Mouse (Mus musculus) heart, adult 2 months (tissue): ENCODE results near the gene Gpr135.

Experiments
- CTCF ChIP-seq: fragments of 200-600 bp; IDR thresholded peaks from 2 replicates; pipeline ENCODE4 v1.8.1; 2022; ENCODE audit warnings: antibody characterized with exemption, mild to moderate bottlenecking, moderate library complexity
- EP300 ChIP-seq: fragments of 200-500 bp; IDR thresholded peaks from 2 replicates; pipeline ENCODE4 v1.6.1; 2011; ENCODE audit warnings: low read depth, low read length, control low read depth; ENCODE audit not compliant: insufficient read depth
- POLR2A ChIP-seq: fragments of 200-500 bp; IDR thresholded peaks from 2 replicates; pipeline ENCODE4 v1.6.1; 2011; ENCODE audit warnings: mild to moderate bottlenecking, low read depth, low read length, control low read depth; ENCODE audit not compliant: insufficient read depth

DNA sequence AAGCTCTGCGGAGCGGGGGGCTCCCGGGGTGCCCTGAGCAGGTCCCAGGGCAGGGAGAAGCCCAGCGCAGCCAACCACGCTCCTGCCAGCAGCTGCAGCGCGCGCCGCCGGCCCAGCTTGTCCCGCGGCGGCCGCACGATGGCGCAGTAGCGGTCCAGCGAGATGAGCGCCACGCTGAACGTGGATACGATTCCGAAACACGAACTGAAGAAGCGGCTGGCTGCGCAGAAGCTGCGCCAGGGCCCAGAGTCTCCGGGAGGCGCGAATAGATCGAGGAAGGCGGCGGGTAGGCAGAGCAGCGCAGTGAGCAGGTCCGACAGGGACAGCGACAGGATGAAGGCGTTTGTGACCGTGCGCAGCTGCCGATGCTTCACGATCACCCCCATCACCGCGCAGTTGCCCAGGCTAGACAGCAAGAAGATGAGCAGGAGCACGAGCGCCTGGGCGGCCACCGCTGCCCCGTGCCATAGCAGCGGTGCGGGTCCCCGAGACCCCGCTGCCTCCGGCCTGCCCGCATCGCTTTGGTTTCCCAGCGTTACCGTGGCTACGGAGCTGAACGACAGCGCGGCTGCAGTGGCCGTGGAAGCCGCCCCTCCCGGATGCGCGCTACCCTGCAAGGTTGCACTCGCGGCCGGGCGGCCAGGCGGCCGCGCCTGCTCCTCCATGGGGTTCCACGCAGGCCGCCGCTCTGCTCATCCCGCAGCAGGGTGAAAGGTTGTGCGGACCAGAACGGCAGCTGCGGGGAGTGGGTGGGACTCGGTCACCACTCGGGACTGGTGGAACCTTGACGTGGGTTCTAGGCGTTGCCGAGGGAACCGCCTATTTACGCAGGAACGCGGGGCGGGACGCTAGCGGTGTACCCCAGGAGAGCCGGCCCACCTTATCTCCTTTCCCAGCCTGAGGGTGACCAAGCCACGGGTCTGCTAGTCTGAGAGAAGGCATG lies at the start of gene Gpr135:
- TF ChIP-seq CTCF (peak; percentile 96), EP300 (no peak), POLR2A (no peak)
